In the genomic region with DNA sequence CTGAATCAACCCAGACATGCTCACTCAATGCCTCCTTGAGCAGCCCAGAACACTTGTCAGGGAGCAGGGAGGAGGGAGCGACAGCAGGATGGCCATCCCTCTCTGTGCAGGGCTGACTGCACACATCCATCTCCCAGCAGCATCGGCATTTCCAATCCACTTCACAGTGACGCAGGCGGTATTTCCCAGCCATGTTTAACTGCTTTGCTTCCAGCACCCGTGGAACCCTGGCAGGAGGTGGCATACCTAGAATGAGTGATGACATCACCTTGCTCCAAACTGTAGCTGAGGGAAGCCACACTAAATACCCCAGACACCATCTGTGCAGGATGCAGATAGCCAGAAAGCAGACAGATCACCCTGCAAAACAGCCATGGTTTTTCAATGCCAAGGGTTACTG, we compare ENCODE assay signal across 17 mouse cellular contexts.
DNase-seq lines count a peak whose midpoint lies in the region; ATAC-seq lines count a peak whose summit lies in the region.
"Had no signal": no experiment of that assay in that cellular context is flagged by ENCODE, and none has a peak within 500 bp of the region (broad histone marks: within the 10 kb centered on the region; RNA-seq: fewer than 3 reads in every experiment).

No protein-coding gene starts in this region.

- H3K27me3 ChIP-seq in hindbrain, embryonic 16.5 days (replicated peaks; ENCODE audit: control insufficient read depth, insufficient read depth, low read length), result no peaks in the 10 kb centered on the region
- H3K27me3 ChIP-seq in hindbrain, embryonic 11.5 days (ENCODE audit: control insufficient read depth, insufficient read depth, low read length), result no peaks in the 10 kb centered on the region
- H3K27me3 ChIP-seq: heart, embryonic 13.5 days; hindbrain, embryonic 15.5 days; kidney, embryonic 15.5 days; midbrain, embryonic 15.5 days had no signal

- no peak overlapping the region for H3K4me2 ChIP-seq in hindbrain, embryonic 16.5 days (ENCODE audit: low read length)
- H3K4me2 ChIP-seq in hindbrain, embryonic 11.5 days (replicated peaks; ENCODE audit: low read depth, low read length), result no peak overlapping the region
- H3K4me2 ChIP-seq: heart, embryonic 13.5 days; hindbrain, embryonic 15.5 days; kidney, embryonic 15.5 days; midbrain, embryonic 15.5 days had no signal

- H3K4me3 ChIP-seq in hindbrain, embryonic 16.5 days (ENCODE audit: low read length), result no peak overlapping the region
- no peak overlapping the region for H3K4me3 ChIP-seq in hindbrain, embryonic 11.5 days (ENCODE audit: low read depth, low read length)
- H3K4me3 ChIP-seq: heart, embryonic 13.5 days; hindbrain, embryonic 15.5 days; kidney, embryonic 15.5 days; midbrain, embryonic 15.5 days had no signal

- WGBS in hindbrain, embryonic 16.5 days, result 57% methylated on average over 5 of the region's 5 CpGs
- 77% methylated on average over 5 of the region's 5 CpGs for WGBS in hindbrain, embryonic 11.5 days

- no peaks in the 10 kb centered on the region for H3K4me1 ChIP-seq in hindbrain, embryonic 16.5 days (ENCODE audit: control insufficient read depth, insufficient read depth, low read depth, low read length)
- H3K4me1 ChIP-seq in hindbrain, embryonic 11.5 days (replicated peaks; ENCODE audit: control insufficient read depth, insufficient read depth, low read length), result no peaks in the 10 kb centered on the region
- H3K4me1 ChIP-seq: hindbrain, embryonic 15.5 days; kidney, embryonic 15.5 days; midbrain, embryonic 15.5 days had no signal

- no peak overlapping the region for H3K9ac ChIP-seq in hindbrain, embryonic 16.5 days (ENCODE audit: low read depth, low read length)
- no peak overlapping the region for H3K9ac ChIP-seq in hindbrain, embryonic 11.5 days (ENCODE audit: low read depth, low read length)
- H3K9ac ChIP-seq: heart, embryonic 13.5 days; hindbrain, embryonic 15.5 days; kidney, embryonic 15.5 days; liver, embryonic 14.5 days; midbrain, embryonic 15.5 days had no signal

- peak; percentile 50; the same call in 1 of the 2 replicates for ATAC-seq in hindbrain, embryonic 16.5 days
- ATAC-seq in hindbrain, embryonic 11.5 days (ENCODE audit: low FRiP score), result no peak
- ATAC-seq: intestine, postnatal 0 days; midbrain, embryonic 15.5 days had no signal

- H3K27ac ChIP-seq in hindbrain, embryonic 16.5 days (ENCODE audit: low read depth, low read length), result no peak overlapping the region
- H3K27ac ChIP-seq in hindbrain, embryonic 11.5 days (ENCODE audit: low read depth, low read length), result no peak overlapping the region
- H3K27ac ChIP-seq: heart, embryonic 13.5 days; hindbrain, embryonic 15.5 days; kidney, embryonic 15.5 days; liver, embryonic 14.5 days; midbrain, embryonic 15.5 days had no signal

- no peak for DNase-seq in hindbrain, embryonic 11.5 days (ENCODE audit: low spot score)
- DNase-seq in Muller cell, postnatal 12 days (ENCODE audit: inconsistent ontology term), result peak; percentile 42
- peak; percentile 71 to 76 for DNase-seq in cerebellum, adult 18-20 months
- DNase-seq in cerebellum, postnatal 25 days, result peak; percentile 83 to 85
- no peak for DNase-seq in embryo, embryonic 10.5 days (ENCODE audit: low spot score)
- no peak for DNase-seq in lung, postnatal 14 days
- DNase-seq: adrenal gland, postnatal 36 days; embryo, embryonic 11 days; heart, adult 11 months had no signal

- H3K9me3 ChIP-seq in hindbrain, embryonic 16.5 days (ENCODE audit: control insufficient read depth, low read length), result no peaks in the 10 kb centered on the region
- H3K9me3 ChIP-seq in hindbrain, embryonic 11.5 days (ENCODE audit: control insufficient read depth, low read length), result no peaks in the 10 kb centered on the region
- H3K9me3 ChIP-seq: heart, embryonic 13.5 days; hindbrain, embryonic 15.5 days; kidney, embryonic 15.5 days; midbrain, embryonic 15.5 days had no signal

- H3K36me3 ChIP-seq in hindbrain, embryonic 16.5 days (ENCODE audit: control insufficient read depth, insufficient read depth, low read length), result no peaks in the 10 kb centered on the region
- H3K36me3 ChIP-seq in hindbrain, embryonic 11.5 days (ENCODE audit: control insufficient read depth, insufficient read depth, low read length), result no peaks in the 10 kb centered on the region
- H3K36me3 ChIP-seq: G1E; heart, embryonic 13.5 days; hindbrain, embryonic 15.5 days; kidney, embryonic 15.5 days; midbrain, embryonic 15.5 days had no signal

Comparison
In these comparisons a context has a peak if more than half of its experiments do, and no peak if none do; other contexts are left out.
1. DNase-seq: peak in Muller cell, postnatal 12 days (single experiment), cerebellum, adult 18-20 months (2 of 2) and cerebellum, postnatal 25 days (2 of 2); none in hindbrain, embryonic 11.5 days (single experiment), embryo, embryonic 10.5 days (single experiment) and lung, postnatal 14 days (single experiment).